Mouse (Mus musculus): ENCODE data around the gene Dnajc28. TPM values are rescaled to one million over a fixed set of nuclear protein-coding genes. Genes with fewer than 3 reads are reported as not detected.

The Dnajc28 gene
- polyA plus RNA-seq, 1 experiment from 2014 or later: 8.0 TPM

DNA sequence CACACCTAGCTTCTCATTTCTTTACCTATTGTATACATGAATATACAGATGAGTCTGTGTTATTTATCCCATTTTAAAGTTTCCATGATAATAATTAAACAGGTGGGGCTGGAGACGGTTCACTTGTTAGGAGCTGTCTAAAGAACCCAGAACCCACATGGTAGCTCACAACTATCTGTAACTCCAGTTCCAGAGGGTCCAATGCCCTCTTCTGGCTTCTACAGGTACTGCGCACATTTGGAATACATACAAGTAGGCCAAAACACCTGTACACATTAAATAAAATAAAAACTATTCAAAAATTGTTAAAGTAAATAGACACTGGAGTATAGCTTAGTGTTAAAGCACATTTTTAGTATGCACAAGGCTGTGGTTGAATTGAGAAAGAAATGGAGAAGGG is 36.5 kb downstream of the Dnajc28 start:
- WGBS: 70% methylated on average over 2 of the region's 2 CpGs
- Histone ChIP-seq H3K4me1 (replicated peaks) (no peaks in the 10 kb centered on the region), H3K27ac (no peak overlapping the region), H3K9ac (replicated peaks) (no peak overlapping the region), H3K4me2 (replicated peaks) (no peak overlapping the region), H3K9me3 (no peaks in the 10 kb centered on the region), H3K36me3 (peaks cover 49% of the 10 kb centered on the region), H3K27me3 (no peaks in the 10 kb centered on the region), H3K4me3 (replicated peaks) (no peak overlapping the region)
- ATAC-seq: no peak

DNA sequence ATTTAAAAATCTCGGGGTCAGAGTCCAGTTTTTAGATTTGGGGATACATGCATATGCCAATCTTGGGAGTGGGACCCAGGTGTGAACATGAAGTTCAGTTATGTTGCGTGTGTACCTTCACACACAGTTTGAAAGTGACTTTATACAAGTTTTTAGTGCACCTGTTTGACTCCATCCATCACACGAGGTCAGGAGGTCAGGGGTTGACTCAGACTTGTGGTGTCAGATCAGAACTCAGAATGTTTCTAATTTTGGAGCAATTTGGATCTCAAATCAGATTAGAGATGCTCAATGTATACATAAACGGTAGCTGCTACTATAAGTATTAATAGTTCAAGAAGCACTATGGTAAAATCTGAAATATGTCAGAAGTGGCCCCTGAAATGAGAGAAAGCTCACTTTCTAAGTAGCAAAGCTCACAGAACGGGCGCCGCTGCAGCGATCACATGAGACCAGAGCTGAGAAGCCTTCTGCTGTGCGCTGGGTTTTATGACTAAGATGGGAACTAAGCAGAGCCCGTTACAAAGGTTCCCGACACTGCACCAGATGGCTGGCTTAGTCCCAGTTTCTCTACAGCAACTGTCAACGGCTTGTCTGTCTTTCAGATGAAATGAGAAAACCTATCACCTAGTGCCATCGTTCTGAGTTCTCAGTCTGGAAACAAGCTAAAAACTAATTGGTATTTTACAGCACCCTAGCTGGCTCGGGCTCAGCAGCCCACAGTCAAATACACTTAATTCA is 39.7 kb downstream of the Dnajc28 start:
- Histone ChIP-seq H3K4me1 (replicated peaks) (no peaks in the 10 kb centered on the region), H3K27ac (no peak overlapping the region), H3K27me3 (no peaks in the 10 kb centered on the region), H3K36me3 (peaks cover 39% of the 10 kb centered on the region), H3K9ac (replicated peaks) (no peak overlapping the region), H3K4me2 (replicated peaks) (no peak overlapping the region), H3K4me3 (replicated peaks) (no peak overlapping the region), H3K9me3 (no peaks in the 10 kb centered on the region)
- ATAC-seq: no peak
- WGBS: 82% methylated on average over 14 of the region's 14 CpGs

GRCm38 (mm10) chr16:91575151-91575550 is 43.7 kb downstream of the Dnajc28 start:
- no peak overlapping the region for H3K27ac ChIP-seq
- no peaks in the 10 kb centered on the region for H3K27me3 ChIP-seq
- H3K9me3 ChIP-seq: no peaks in the 10 kb centered on the region
- no peak overlapping the region for H3K4me2 ChIP-seq (replicated peaks)
- no peak overlapping the region for H3K9ac ChIP-seq (replicated peaks)
- no peak overlapping the region for H3K4me3 ChIP-seq (replicated peaks)
- ATAC-seq: no peak
- no peaks in the 10 kb centered on the region for H3K4me1 ChIP-seq (replicated peaks)
- 73% methylated on average over 13 of the region's 13 CpGs for WGBS
- peaks cover 19% of the 10 kb centered on the region for H3K36me3 ChIP-seq

- Histone ChIP-seq H3K4me1 (replicated peaks) (no peaks in the 10 kb centered on the region), H3K9ac (replicated peaks) (no peak overlapping the region), H3K9me3 (no peaks in the 10 kb centered on the region), H3K36me3 (peaks cover 6% of the 10 kb centered on the region; the same call in 1 of the 2 replicates), H3K27me3 (no peaks in the 10 kb centered on the region), H3K27ac (no peak overlapping the region), H3K4me2 (replicated peaks) (no peak overlapping the region), H3K4me3 (replicated peaks) (no peak overlapping the region)
- WGBS: 75% methylated on average over 3 of the region's 3 CpGs
- no peak for ATAC-seq
Measured at GRCm38 (mm10) chr16:91571105-91571504, 47.7 kb downstream of the Dnajc28 start.

DNA sequence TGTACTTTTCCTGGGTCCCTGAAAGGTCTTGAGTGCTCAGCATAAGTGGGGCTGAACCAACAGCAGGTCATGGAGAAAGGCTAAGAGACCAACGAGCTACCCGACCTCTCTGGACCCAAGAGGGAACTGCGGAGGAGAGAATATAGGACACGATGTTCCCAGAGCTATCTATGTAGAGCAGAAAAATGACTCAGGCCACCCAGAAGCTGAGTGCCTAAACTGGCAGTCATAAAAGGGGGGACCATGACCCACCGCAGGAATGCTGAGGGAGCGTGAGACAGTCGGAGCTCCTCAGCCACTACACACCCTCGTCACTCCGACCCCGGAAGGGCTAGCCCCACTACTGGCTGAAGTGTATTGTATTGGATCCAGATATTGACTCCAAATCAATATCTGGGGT is 49.9 kb downstream of the Dnajc28 start:
- peaks cover 11% of the 10 kb centered on the region for H3K36me3 ChIP-seq
- no peaks in the 10 kb centered on the region for H3K4me1 ChIP-seq (replicated peaks)
- no peaks in the 10 kb centered on the region for H3K27me3 ChIP-seq
- H3K4me2 ChIP-seq (replicated peaks): no peak overlapping the region
- H3K9me3 ChIP-seq: no peaks in the 10 kb centered on the region
- no peak for ATAC-seq
- no peak overlapping the region for H3K27ac ChIP-seq
- WGBS: 89% methylated on average over 10 of the region's 10 CpGs
- no peak overlapping the region for H3K4me3 ChIP-seq (replicated peaks)
- no peak overlapping the region for H3K9ac ChIP-seq (replicated peaks)

DNA sequence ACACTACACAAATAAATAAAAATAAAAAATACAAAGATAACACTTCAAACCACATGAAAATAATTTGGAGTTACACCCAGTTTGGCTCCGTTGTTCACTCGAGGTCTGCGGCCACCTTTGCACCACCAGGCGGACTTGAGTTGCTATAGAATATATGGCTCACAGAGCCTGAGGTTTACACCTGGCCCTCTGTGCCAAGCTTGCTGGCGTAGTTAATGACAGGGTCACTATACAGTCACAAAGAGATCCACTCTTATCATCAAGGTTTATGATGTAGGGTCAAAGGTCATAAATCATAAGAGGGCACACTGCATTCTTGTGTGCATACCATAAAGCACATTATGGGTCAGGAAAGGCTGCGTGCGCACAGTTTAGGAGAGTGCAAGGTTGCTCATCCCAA is 52.8 kb downstream of the Dnajc28 start:
- Histone ChIP-seq H3K27ac (no peak overlapping the region), H3K4me2 (replicated peaks) (no peak overlapping the region), H3K36me3 (peaks cover 27% of the 10 kb centered on the region), H3K4me3 (replicated peaks) (no peak overlapping the region), H3K4me1 (replicated peaks) (no peaks in the 10 kb centered on the region), H3K9me3 (no peaks in the 10 kb centered on the region), H3K27me3 (no peaks in the 10 kb centered on the region), H3K9ac (replicated peaks) (no peak overlapping the region)
- 93% methylated on average over 7 of the region's 7 CpGs for WGBS
- no peak for ATAC-seq

GRCm38 (mm10) chr16:91565292-91565951 is 53.4 kb downstream of the Dnajc28 start:
- H3K27me3 ChIP-seq: no peaks in the 10 kb centered on the region
- no peak overlapping the region for H3K4me2 ChIP-seq (replicated peaks)
- H3K4me1 ChIP-seq (replicated peaks): no peaks in the 10 kb centered on the region
- peaks cover 29% of the 10 kb centered on the region for H3K36me3 ChIP-seq
- no peak for ATAC-seq
- no peak overlapping the region for H3K9ac ChIP-seq (replicated peaks)
- 71% methylated on average over 9 of the region's 9 CpGs for WGBS
- no peak overlapping the region for H3K4me3 ChIP-seq (replicated peaks)
- H3K27ac ChIP-seq: no peak overlapping the region
- H3K9me3 ChIP-seq: no peaks in the 10 kb centered on the region

GRCm38 (mm10) chr16:91564580-91565291 is 54.1 kb downstream of the Dnajc28 start:
- no peak overlapping the region for H3K9ac ChIP-seq (replicated peaks)
- peaks cover 34% of the 10 kb centered on the region for H3K36me3 ChIP-seq
- H3K9me3 ChIP-seq: no peaks in the 10 kb centered on the region
- H3K4me3 ChIP-seq (replicated peaks): no peak overlapping the region
- no peak overlapping the region for H3K4me2 ChIP-seq (replicated peaks)
- WGBS: 91% methylated on average over 4 of the region's 4 CpGs
- ATAC-seq: no peak
- H3K27me3 ChIP-seq: no peaks in the 10 kb centered on the region
- no peaks in the 10 kb centered on the region for H3K4me1 ChIP-seq (replicated peaks)
- no peak overlapping the region for H3K27ac ChIP-seq

Other genes starting within 250 kb of the Dnajc28 start
- 28.3 and 31.6 TPM in 2 replicates for gene Ifnar2, start 246.2 kb downstream of the Dnajc28 start, polyA plus RNA-seq (2015; fragmentation: Nextera tagmentation; extraction: Ambion mirVana)
- gene Gm21970, start 227.3 kb downstream of the Dnajc28 start, polyA plus RNA-seq (2015; fragmentation: Nextera tagmentation; extraction: Ambion mirVana): not detected in 2 replicates
- 7.1 and 7.6 TPM in 2 replicates for gene Il10rb, start 212.9 kb downstream of the Dnajc28 start, polyA plus RNA-seq (2015; fragmentation: Nextera tagmentation; extraction: Ambion mirVana)
- gene Ifnar1, start 133.8 kb downstream of the Dnajc28 start, polyA plus RNA-seq (2015; fragmentation: Nextera tagmentation; extraction: Ambion mirVana): 54.7 and 55.2 TPM in 2 replicates
- 57.6 and 63.5 TPM in 2 replicates for gene Ifngr2, start 72.0 kb downstream of the Dnajc28 start, polyA plus RNA-seq (2015; fragmentation: Nextera tagmentation; extraction: Ambion mirVana)
- gene Tmem50b, start 21.2 kb downstream of the Dnajc28 start, polyA plus RNA-seq (2015; fragmentation: Nextera tagmentation; extraction: Ambion mirVana): 50.5 and 55.1 TPM in 2 replicates
- 72.3 and 73.7 TPM in 2 replicates for gene Gart, start 27.9 kb upstream of the Dnajc28 start, polyA plus RNA-seq (2015; fragmentation: Nextera tagmentation; extraction: Ambion mirVana)
- 146 and 159 TPM in 2 replicates for gene Son, start 28.5 kb upstream of the Dnajc28 start, polyA plus RNA-seq (2015; fragmentation: Nextera tagmentation; extraction: Ambion mirVana)
- gene Donson, start 69.7 kb upstream of the Dnajc28 start, polyA plus RNA-seq (2015; fragmentation: Nextera tagmentation; extraction: Ambion mirVana): 21.9 and 26.9 TPM in 2 replicates
- gene Cryzl1, start 109.9 kb upstream of the Dnajc28 start, polyA plus RNA-seq (2015; fragmentation: Nextera tagmentation; extraction: Ambion mirVana): 103 and 110 TPM in 2 replicates
- 61.6 and 62.7 TPM in 2 replicates for gene Itsn1, start 110.3 kb upstream of the Dnajc28 start, polyA plus RNA-seq (2015; fragmentation: Nextera tagmentation; extraction: Ambion mirVana)